Mouse (Mus musculus): ENCODE data around the gene Tnnc1.

Tnnc1 gene

GRCm38 (mm10) chr14:31184195-31184594 lies 23.9 kb upstream of the Tnnc1 start:
- no peak for DNase-seq (ENCODE audit: low spot score in 2 of 2)

DNA sequence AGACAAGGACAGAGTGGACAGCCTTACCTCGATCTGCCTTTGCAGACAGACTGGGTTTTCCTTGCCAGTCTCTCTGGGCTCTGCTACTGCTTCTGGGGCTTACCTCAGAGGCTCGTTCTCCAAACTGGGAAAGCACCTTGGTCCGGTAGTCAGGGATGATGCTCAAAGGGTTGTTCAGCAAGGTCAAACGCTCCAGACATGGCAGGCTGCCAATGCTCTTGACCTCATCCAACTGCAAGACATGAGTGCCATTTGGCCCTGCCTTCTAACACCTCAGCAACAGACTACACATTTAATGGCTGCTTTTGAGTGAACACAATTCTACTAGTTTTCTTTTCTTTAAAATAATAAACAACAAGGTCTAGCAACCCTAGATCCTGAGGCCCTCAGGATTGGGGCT lies 21.5 kb upstream of the Tnnc1 start:
- DNase-seq (ENCODE audit: low spot score in 2 of 2), result no peak

DNA sequence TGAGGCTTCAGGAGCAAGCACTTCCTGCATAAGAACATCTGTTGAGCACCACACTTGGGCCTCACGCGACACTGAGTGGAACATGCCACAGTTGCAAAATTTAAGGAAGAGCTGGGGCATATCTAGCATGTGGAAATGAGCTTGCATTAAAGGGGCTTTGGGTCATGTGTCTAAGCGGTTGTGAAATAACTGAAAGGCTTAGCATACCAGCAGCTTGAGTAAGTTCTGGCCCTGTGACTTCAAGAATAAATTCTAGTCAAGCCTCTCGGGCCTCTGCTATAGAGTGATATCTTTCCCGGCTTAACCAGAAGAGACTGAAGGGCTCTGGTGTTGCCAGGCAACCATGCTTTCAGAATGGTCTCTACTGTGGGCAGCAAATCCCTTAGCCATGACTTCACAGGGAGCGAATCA lies 19.3 kb upstream of the Tnnc1 start:
- no peak for DNase-seq (ENCODE audit: low spot score in 2 of 2)

GRCm38 (mm10) chr14:31189348-31189747 lies 18.8 kb upstream of the Tnnc1 start:
- no peak for DNase-seq (ENCODE audit: low spot score in 2 of 2)

DNA sequence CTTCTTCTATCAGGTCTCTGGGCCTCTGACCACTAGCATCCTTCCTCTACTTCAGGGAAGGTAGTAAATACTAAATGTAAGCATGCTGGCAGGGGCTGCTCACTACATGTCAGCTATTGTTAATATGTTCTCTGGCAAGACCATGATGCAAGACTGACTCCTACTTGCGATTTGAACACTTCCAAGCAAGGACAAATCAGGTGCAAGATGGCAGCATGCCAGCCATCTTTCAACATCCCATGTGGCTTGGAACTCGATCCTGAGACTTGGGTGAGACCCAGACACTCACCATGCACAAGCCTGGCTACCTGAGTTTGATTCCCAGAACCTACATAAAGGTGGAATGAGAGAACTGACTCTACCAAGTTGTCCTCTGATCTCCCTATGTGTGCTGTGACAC lies 16.2 kb upstream of the Tnnc1 start:
- no peak for DNase-seq (ENCODE audit: low spot score in 2 of 2)

DNA sequence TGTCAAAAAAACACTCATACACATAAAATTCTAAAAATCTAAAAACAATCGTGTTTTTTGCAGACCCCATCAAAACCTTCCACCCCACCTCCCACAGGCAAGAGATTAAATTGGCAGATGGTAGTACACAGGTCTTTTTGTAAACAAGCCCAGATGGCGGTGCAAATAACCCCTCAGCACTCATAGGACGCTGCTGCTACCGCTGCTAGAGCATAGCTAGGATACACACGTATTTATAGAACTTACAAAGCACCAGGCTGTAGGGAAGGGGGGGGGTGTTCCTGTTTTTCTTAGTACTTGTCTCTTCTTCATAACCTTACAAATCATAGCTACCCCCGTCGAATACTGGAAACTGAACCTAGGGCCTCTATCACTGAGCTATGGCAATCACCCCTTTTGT lies 14.3 kb upstream of the Tnnc1 start:
- no peak for DNase-seq (ENCODE audit: low spot score in 2 of 2)

- DNase-seq (ENCODE audit: low spot score in 2 of 2), result peak; percentile 31 to 42
These were observed 13.7 kb upstream of the Tnnc1 start for GRCm38 (mm10) chr14:31194441-31194840.

- peak; percentile 20 to 27 for DNase-seq (ENCODE audit: low spot score in 2 of 2)
These were observed 13.1 kb upstream of the Tnnc1 start for GRCm38 (mm10) chr14:31194891-31195513.

DNA sequence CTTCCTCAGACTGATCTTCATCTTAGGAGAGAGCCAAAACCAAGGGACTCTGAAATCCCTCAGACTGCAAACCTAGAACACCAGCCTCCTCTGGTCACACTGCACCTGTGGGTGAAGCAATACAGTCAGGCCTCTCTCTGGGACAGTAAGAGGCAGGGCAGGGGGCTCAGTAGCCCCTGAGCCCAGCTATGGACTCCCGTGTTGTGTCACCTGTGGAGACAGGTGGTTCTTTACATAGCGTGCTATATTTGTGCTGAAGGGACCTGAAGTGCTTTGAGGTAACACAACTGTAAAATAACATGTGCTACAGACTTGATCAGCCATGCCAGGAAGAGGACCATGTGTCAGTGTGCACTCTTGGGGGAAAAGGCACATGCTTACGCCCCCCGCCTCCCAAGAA lies 12.6 kb upstream of the Tnnc1 start:
- no peak for DNase-seq (ENCODE audit: low spot score in 2 of 2)

- peak in 1 of 2 experiments; percentile 19 for DNase-seq (ENCODE audit: low spot score in 2 of 2)
These were observed 12.1 kb upstream of the Tnnc1 start for GRCm38 (mm10) chr14:31195968-31196367.

- DNase-seq (ENCODE audit: low spot score in 2 of 2), result no peak
These were observed 10.3 kb upstream of the Tnnc1 start for GRCm38 (mm10) chr14:31197547-31198516.

- no peak for DNase-seq (ENCODE audit: low spot score in 2 of 2)
These were observed 8.5 kb upstream of the Tnnc1 start for GRCm38 (mm10) chr14:31199599-31199998.

DNA sequence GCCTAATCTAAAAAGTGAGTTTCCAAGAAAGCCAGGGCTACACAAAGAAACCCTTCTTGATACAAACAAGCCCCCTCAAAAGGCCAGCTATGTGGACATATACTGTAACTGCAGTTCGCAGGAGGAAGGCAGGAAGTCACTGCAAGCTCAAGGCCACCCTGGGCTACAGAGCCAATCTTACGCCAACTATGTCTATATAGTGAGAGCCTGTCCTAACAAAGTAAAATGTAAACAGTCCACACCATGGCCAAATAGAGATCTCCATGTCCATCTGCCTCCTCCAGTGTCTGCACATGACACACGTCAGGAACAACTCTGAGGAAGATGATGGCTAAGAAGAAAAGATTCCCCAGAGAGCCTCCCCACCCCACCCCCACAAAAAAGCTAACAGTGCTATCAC lies 8.1 kb upstream of the Tnnc1 start:
- no peak for DNase-seq (ENCODE audit: low spot score in 2 of 2)

DNA sequence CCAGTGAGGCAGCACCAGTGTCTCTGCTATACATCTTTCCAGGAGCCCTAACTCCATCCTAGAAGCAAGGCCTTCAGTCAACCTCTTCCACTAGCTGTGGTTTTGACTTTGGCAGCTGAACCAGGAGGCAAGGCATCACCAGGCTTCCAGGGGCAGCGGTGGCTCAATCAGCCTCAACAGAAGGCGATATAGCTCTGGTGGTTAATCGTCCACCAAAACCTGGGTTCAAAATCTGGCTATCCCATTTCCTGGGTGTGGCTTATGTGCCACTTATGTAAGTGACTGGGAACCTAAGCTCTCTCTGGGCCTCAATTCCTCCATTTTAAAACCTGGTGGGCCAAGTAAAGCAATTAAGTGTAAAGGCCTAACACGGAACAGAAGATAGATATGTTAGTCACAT lies 3.3 kb upstream of the Tnnc1 start:
- no peak for DNase-seq (ENCODE audit: low spot score in 2 of 2)

DNA sequence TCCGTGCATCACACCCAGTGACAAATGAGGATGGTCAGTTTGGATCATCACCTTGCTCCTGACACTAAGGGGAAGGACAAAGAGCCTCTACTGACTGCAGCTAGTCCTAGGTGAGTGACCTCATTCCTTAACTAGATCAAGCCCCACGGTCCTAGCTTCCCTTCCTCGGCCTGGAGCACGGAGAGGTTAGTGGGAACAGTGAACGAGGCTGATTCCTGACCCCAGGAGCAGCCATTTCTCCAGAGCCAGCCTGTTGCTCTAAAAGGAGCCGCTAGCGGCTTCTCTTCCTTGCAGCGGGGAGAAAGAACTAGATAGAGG lies 2.9 kb upstream of the Tnnc1 start:
- no peak for DNase-seq (ENCODE audit: low spot score in 2 of 2)

DNA sequence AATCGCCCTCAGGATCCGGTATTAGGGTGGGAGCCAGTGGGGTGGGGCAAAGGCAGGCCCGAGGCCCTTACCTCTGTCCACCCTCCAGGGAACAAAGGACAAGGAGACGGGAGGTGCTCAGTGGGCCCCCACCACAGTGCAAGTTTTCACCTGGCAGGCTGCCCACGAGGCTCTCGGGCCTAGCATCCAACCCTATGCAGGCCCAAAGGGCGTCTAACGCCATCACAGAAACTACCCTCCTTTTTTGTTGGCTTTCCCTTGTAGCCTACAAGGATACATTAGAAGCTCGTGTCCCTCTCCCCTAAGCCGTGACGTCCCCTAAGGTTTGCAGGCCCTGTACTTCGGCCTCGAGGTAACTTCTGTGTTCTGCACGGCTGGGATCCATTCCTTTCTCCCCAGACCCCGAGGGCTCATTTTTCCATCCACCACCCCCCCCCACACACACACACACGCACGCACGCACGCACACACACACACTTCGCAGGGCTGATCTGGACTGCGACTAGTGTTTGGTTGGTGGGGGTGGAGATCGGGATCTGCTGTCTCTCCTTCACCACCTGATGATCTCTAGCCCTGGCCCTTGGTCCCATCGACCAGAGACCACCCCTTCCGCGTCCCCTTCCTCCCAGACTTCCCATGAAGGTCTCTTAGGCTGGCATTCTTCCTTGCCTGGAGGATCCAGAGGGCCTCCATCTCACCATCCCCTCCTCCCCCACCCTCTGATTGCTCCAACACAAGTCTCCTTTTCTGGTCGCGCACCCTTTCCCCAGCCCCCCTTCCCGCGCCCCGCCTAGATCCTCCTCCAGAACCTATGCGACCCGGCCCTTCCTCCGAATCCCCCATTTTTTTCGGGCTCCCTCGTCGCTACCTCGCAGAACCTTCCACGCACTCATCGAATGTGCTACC lies 2.3 kb upstream of the Tnnc1 start:
- no peak for DNase-seq (ENCODE audit: low spot score in 2 of 2)

DNA sequence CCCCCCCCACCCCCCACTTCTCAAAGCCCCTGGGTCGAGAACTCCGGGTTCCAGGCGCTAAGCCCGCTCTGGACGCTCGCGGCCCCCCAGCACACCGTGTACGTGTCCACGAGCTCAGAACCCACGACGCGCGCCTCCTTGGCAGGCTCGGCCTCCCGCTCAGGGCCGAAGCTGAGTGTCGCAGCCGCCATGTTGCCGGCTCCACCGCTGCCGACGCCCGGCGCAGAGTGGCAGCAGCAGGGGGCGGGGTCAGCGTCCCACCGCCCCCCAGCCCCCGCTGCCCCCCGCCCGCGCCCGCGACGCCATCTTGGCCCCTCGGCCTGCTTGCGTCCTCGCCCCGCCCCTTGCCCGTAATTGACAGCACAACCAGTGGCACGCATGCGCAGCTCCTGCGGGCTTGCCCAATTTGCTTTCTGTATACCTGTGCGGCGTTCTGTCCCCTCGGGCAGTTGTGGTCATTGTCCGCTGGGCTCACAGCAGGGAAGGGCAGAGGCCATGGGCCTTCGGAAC lies 1.6 kb upstream of the Tnnc1 start:
- DNase-seq (ENCODE audit: low spot score in 2 of 2), result peak; percentile 91 to 95

GRCm38 (mm10) chr14:31207070-31207830 lies 862 bp upstream of the Tnnc1 start:
- DNase-seq (ENCODE audit: low spot score in 2 of 2), result no peak

GRCm38 (mm10) chr14:31209133-31209557 lies 1.0 kb downstream of the Tnnc1 start:
- DNase-seq (ENCODE audit: low spot score in 2 of 2), result no peak

- no peak for DNase-seq (ENCODE audit: low spot score in 2 of 2)
These were observed 3.7 kb downstream of the Tnnc1 start for GRCm38 (mm10) chr14:31211854-31212253.

DNA sequence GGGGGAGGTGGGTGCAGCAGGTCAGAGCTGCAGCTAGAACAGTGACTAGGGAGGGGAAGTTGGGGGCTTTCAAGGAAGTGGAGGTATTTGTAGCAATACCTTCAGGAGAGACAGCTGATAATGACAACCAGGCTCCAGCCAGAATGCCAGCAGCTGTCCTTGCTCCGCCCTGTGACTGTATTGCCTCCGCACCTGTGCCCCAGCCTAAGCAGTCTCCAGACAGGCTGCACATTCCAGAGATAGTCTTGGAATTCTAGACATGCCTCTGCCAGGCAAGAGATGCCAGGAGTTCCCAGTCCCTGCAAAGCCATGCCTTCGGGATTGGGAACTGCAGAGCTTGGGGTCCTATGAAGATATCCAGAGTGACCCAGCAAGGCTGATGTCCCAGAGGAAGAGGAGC lies 4.4 kb downstream of the Tnnc1 start:
- DNase-seq (ENCODE audit: low spot score in 2 of 2), result no peak

Data from natural killer cell, adult 2 months (primary cell).